Mouse (Mus musculus): ENCODE data around the gene Nsun2.
A peak's percentile ranks its signal among the peaks of the same experiment; 100 is the strongest.
"Not testable (repeated sequence)": the region's sequence is repeated elsewhere in the genome, so short reads cannot be mapped to it uniquely, and the experiment has no call there.

Gene Nsun2

DNA sequence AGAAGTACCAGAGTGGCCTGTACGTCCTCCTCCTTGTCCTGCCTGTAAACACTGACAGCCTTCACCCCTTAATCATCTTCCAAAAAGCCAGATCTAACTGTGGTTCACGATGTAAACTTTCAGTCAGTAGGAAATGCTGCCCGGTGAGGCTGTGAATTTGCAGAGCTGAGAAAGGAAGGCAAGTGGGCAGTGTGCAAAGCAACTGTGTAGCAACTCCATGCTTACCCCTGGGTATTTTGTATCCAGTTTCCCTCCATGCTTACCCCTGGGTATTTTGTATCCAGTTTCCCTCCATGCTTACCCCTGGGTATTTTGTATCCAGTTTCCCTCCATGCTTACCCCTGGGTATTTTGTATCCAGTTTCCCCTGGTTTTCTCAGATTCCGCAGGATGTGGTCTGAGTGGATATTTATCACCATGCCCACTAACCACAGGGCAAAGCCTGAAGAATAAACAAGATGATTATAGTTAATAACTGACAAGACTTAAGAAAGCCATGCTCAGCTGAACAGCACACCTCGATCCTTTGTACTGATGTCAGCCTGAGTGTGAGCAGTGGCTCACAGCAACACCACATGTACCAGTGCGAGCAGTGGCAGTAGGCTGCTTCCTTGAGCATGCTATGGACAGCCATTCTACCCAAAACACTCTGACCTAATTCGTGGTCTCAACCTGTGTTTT is 61.2 kb downstream of the Nsun2 start:
- no peak for DNase-seq

DNA sequence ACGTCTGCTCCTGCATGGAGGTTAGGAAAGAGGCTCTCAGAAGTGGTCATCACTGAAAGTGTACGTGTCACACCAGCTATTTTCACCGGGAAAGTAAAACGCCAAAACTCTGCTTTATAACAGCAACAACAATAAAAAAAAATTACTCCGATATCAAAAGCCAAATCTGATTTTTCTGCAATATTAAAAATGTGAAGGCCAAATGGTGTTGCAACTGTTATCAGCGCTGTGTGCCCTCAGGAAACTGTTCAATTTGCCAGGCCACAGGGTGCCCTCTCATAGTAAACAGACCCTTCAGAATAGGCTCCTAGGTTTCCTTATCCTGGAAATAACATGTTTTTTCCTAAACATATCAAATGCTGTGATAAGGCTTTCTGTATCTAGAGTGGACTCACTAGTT is 62.4 kb downstream of the Nsun2 start:
- DNase-seq = no peak

DNA sequence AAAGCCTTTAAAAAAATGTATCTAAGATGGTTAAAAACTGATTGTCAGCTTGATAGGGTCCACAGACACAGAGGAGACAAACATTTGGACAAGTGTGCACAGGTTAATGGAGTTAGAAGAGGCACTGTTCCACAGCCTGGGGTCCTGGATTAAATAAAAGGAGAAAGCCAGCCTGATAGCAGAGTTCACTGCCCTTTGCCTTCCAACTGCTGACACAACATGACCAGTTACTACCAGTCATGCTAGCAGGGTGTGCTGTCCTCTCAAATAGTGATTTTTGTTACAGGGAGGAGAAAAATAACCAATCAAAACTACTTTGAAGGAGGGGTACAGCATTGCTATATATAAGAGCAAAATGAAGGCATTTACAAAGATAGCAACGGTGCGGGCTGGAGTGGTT is 63.0 kb downstream of the Nsun2 start:
- no peak for DNase-seq

DNA sequence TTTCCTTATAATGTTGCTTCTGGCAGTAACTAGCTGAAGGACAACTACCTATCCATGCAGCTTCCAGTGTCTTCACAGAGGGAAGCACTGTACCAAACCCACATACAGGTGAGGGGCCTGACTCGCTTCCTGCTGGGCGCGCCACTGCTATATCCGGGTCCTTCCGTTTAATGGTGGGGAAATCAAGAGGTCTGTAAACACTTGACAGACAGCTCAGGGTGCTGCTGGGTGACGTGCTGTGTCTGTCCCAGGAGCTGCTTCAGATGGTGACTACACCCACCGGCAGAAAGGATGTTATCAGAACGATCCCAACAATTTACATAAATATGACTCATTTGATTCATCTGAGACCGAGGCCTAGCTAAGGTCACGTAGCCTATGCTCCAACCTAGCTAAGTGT is 65.3 kb downstream of the Nsun2 start:
- no peak for DNase-seq

DNA sequence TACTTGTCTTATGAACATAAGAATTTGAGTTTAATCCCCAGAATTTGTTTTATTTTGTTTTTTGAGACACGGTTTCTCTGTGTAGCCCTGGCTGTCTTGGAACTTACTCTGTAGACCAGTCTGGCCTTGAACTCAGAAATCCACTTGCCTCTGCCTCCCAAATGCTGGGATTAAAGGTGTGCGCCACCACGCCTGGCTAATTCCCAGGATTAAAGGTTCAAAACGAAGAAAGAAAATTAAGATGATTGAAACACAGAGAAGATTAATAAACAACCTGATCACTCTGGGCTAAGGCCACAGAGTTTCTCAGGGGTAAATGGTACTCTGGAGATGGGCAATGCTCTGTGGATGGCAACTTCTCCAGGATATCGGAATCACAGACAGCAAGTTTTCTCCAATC is 67.3 kb downstream of the Nsun2 start:
- not testable (repeated sequence) for DNase-seq

DNA sequence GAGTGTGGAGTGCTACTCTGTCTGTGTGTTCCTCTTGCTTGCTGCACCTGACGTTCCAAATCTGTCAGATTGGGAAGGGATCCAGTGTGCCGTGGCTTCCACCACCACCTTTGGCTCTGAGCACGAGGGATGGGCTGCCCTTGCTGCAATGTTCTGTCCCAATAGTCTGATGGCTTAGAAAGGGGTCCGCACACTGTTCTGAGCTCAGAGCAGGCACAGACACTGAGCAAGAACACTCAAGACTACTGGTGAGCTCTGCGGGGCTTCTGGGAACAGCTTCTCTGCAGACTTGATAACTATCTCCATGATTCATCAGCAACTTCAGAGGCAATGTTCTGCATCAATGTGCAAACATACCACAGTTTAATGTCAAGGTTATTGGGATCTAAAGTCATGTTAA is 67.8 kb downstream of the Nsun2 start:
- DNase-seq = no peak

DNA sequence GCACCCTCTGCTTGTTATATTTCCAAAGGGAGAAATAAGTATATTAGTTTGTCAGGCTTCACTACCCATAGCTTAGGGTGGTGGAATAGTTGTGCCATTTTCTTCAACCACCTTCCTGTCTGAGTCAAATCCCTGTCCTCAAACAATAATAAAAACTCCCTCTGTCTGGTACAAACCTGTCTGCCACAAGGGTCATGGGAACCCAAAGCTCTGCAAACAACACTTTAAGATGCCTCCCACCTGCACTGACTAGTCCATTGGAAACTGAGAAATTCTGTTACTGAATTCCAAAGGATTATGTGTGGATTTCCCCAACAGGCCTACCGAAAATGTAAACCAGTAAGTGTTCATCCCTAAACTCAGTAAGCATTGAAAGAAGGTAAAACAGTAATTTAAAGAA is 71.1 kb downstream of the Nsun2 start:
- DNase-seq = no peak

DNA sequence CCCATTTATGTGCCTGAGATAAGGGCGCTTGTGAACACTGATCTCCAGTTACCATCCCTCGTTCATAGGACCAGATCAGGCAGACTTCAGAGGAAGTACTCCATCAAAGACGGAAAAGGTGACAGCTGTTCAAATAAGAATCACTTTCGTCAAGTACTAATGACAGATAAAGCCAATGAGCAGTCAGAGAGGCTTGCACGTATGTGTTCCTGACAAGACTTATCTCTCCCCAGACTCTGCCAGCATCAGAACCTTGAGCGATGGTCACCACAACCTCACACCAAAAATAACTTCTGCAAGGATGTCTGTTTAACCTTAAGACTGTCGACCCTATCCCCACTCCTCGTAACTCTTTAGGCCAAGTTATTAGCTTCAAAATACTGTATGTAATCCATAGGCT is 75.2 kb downstream of the Nsun2 start:
- DNase-seq = no peak

DNA sequence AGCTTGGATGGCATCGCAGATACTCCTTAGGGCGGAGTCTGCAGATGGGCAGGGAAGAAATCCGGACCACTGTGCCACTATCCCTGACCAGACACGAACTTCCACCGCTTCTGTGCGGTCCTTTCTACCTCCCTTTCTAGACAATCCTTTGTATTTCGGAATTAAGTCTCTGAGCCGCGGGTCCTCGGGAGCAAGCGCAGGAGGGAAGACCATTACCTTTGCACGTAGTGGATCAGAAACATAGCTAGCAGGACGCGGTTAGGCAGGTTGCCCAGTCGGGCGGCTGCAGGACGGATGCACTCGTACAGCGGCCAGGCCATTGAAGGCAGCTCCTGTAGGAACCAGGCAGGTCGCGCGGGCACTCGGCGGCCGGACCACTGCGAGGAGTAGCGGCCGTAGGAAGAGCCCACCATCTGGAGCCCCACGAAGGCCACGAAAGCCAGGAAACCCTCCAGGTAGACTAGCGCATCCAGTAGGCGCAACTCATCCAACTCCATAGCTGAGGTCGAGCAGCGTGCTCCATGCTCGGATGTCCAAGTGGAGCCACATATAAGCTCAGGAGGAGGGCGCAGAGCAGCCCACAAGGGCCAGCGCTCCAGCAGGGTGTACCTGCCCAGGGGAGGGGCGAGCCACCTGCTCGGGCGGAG is 77.3 kb downstream of the Nsun2 start:
- peak; percentile 62 for DNase-seq

DNA sequence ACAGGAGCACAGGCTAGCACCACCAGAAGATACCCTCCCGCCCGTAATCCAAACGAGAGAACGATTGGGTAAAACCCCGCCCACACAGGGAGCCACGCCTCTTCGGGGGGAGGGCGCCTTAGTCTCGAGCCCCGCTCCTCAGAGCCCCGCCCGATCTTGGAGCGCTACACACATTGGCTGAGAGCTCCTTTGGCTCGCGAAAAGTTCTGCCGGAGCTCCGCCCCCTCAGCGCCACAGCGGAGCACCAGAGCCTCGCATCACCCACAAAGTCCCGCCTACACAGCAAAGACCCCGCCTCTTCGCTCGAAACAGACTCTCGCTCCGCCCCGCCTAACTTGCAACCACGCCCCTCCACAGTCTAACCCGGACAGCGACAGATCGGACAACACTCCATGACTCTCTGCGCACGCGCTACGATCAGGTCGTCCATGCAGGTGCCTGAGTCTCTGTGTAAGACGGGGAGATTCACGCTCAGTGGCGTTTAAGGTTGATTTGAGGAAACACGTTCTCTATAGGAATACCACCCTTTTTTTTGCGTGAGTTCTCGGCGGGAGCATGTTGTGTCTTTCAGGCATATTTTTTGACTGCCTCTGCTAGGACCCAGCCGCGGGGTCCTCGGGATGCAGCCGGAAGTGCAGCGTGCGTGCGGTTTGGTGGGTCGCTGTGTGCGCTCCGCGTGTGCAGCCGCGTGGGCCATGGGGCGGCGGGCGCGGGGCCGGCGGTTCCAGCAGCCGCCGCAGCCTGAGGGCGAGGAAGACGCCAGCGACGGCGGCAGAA is 78.0 kb downstream of the Nsun2 start, which contains the start of gene Srd5a1:
Gene Srd5a1 (minus strand): TSS at position 45 of the 777 bp plus-strand sequence.
- DNase-seq = peak; percentile 94

DNA sequence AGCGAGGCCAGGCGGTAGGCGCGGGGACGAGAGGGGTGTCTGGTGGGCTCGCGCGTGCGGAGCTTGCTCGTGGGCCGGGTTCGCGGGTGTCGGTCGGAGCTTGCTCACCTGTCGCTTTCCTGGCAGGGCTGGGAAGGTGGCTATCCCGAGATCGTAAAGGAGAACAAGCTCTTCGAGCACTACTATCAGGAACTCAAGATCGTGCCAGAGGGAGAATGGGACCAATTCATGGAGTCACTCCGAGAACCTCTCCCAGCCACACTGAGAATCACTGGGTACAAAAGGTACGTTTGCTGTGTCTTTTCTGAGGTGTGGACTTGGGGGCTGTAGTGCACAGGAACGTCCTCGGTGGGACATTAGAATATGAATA is 78.6 kb downstream of the Nsun2 start:
- no peak for DNase-seq

DNA sequence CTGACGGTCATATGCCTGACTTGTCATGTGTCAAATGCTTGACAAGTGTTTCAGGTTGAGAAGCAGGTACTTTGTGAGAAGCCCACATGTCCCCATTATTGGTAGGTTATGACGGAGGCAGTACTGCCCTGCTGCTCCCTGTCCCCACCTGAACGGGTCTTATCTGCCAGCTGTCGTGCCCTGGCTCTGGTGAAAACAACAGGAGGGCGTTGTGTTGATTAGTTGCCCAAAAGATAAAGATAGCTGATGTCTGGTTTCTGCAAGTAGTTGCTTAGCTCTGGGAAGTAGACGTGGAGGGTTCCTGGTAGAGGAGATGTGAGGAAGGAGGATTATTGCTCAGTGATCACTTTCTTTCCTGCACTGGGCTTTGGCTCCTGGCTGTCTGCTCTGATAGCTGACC is 83.2 kb downstream of the Nsun2 start:
- no peak for DNase-seq

DNA sequence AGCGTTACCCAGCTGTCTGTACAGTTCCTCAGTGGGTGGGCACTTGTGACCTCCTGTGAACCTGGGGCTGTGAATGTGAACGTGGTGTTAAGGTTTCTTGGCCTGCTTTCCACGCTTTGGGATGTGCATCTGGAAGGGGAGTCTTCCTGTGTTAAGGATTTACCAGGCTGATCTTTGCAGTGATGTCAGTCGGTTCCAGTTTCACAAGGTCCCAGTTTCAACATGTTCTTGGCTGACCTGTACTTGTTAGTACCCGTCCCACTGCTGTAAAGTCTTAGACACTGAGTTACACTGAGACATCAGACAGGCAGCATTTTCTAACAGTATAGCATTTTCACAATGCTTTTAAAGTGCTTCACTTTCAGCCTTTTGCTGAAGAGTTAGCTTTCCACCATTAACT is 90.3 kb downstream of the Nsun2 start:
- no peak for DNase-seq

DNA sequence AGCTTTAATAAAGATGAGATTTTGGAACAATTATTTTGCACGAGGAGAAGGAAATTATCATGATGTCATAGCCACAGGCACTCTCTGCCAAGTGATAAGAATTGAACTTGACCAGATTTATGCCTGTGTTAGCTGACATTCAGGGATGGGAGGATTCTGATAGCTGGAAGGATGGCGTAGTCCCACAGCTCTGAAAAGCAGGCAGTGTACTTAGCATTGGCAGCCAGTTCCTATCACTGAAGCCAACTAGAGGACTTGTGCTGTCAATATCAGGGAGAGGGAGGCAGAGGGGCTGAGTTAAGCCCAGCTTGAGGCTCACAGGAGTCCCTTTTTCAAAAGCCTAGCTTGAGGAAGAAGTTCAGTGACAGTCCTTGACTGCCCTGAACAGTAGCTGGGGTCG is 91.0 kb downstream of the Nsun2 start:
- DNase-seq = no peak

DNA sequence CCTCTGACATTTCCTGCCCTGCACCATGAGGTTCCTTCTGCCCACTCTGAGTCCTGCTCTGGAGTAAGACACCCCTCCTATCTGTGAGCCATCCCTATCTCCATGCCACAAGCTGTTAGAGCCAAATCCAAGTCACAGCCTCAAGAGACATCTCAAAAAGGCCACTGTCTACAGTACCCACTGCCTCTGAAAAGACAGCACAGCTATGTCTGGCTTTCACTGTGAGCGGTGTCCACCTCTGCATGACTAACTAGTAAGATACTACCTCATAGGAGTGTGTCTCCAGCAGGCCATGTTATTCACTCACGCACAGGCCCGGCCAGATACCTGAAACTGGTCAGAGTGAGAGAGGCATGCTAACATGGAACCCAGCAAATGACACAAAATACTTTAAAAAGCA is 94.4 kb downstream of the Nsun2 start:
- DNase-seq = no peak

DNA sequence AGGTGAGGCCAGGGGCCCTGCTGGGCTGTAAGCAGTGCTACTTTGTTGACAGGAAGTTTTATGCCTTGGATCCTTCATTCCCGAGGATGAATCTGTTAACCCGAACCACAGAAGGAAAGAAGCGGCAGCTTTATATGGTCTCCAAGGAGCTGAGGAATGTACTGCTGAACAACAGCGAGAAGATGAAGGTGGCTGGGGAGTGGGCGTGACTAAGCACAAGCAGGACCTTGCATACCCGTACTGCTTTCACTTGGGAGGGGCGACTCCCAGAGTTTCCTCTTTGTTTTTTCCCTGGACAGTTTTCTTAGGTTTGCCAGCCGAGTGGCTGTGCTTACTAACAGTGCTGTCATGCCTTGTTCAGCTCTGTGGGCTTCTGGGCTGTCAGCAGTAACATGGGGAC is 97.0 kb downstream of the Nsun2 start:
- no peak for DNase-seq

DNA sequence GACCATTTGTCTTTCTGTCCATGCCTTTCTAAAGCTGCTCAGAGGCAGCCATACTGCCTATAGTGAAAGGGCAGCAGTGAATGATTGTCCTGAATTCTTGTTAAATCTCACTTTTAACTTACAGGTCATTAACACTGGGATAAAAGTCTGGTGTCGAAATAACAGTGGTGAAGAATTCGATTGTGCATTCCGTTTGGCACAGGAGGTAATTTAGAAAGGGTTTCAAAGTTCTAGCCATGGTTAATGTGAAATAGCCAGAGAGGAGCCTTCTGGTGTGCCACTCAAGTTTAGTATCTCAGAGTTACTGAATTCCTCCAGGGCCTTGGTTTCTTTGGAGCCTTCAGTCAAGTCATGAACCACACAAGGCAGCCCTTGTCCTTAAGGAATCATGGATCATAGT is 97.6 kb downstream of the Nsun2 start:
- DNase-seq = no peak

DNA sequence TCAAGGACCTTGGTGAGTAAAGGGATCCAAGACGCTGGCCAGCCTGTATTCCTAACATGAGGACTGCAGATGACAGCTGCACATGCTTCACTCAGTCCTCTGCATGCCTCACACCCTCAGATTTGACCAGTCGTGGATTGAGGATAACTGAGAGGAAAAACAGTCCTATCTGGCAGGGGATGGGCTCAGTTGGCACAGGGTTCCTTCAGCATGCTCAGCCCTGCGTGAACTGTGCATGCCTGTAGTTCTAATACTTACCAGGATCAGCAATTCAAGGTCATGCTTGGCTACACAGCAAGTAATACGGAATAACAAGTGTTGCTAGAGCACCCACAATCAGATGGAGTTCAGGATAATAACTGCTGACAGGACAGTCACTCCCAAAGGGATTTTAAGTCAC is 98.1 kb downstream of the Nsun2 start:
- no peak for DNase-seq

DNA sequence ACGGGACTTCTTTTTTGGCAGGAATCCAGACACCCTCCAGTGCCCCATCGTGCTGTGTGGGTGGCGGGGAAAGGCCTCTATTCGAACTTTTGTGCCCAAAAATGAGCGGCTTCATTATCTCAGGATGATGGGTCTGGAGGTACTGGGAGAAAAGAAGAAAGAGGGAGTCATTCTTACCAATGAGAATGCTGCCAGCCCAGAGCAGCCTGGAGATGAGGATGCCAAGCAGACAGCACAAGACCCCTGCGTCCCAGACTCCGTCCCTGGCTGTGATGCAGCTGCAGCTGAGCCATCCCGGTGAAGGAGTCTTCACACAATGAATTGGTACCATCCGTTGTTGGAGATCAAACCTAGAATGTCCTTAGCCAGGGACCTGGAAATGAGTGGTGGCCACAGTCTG is 100.0 kb downstream of the Nsun2 start:
- no peak for DNase-seq

DNA sequence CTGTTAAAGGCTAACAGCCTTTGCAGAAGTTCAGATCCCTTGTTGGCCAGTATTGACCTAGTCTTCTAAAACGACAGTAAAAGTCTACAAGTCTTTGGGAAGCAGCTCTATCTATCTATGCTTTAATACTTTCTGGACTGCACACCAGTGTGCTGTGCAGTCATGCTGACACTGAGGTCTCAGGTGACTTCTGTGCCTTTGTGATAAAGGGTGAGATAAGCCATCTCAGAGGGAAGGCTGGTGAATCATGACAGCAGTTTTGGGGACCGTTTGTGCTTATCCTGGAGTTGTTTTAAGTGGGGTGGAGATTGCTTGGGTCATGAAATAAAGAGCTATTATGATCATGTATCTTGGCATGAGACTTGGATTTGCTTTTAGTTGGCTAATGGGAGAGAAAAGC is 100.4 kb downstream of the Nsun2 start:
- DNase-seq = no peak

DNA sequence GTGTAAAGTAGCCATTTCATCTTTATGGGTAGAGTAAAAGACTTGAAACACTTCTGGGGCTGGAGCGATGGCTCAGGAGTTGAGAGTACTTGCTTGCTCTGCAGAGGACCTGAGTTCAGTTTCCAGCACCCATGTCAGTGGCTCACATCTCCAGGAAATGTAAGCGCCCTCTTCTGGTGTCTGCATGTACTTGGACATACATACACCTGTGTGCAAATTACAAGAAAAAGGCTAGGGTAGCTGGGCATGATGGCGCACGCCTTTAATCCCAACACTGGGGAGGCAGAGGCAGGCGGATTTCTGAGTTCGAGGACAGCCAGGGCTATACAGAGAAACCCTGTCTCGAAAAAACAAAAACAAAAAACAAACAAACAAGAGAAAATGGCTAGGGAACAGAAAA is 102.3 kb downstream of the Nsun2 start:
- not testable (repeated sequence) for DNase-seq

DNA sequence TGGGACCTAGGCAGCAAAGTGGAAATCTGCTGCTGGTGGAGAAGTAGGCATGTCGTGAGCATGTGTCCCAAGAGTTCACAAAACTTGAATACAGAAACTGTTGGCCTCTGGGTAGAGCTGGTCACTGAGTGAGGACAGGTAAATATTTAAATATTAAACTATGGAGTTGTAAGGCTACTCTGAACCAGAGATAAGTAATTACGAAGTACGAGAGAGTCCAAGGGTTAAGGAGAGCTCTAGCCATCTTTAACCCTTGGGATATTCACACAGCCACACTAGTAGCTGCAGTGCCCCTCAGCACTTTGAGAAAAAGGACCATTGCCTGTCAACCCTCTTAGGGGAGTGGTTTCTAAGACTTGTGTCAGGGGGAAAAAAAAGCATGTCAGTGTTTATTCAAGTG is 102.8 kb downstream of the Nsun2 start:
- no peak for DNase-seq

DNA sequence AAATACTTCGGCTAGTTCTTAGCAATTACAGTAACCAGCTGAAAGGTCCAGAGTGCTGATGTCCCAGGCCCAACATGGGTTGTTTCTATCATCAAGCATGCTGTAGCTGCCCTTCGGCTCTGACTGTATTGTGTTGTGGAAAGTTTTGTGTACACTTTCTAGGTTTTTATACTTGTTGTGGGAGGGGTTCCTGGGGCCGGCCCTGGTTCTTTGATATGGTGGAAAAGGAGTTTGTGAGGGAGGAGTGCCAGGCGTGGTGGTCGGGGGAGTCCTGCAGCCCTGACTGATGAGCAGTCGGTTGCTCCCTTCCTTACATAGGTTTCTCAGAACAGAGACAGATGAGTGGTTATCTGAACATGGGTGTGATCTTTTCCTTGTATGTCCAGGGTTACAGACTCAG is 103.3 kb downstream of the Nsun2 start:
- DNase-seq = no peak

DNA sequence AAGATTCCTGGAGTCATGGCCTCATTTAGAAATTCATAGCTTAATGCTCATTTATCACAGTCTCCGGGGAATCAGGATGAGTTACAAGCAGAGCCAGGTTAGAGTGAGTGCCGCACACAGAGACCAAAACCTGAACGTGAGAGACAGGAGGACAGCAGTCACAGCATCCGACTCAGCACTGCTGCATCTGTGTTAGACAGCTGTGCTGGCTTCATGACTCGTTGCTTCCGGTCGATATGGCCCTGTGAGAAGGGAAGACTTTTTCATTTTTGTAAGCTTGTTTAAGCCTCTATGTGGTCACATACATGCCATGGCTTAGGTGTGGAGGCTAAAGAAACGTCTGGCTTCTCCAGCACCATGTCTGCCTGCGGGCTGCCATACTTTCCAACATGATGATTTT is 104.1 kb downstream of the Nsun2 start:
- DNase-seq = no peak

Measured in right cerebral cortex, postnatal 4 days (tissue).